Mouse (Mus musculus): ENCODE data around the gene Cdsn.

GRCm38 (mm10) chr17:35567767-35568166 is 15.8 kb downstream of the Cdsn start:
- TF ChIP-seq CTCF (IDR thresholded peaks at IDR 0.05) (no peak), EP300 (IDR thresholded peaks at IDR 0.05) (no peak)
